Mouse (Mus musculus): ENCODE results near the gene Zc3h12d. TPM values are rescaled to one million over a fixed set of nuclear protein-coding genes. Genes with fewer than 3 reads are reported as not detected.
"Not testable (repeated sequence)": the region's sequence is repeated elsewhere in the genome, so short reads cannot be mapped to it uniquely, and the experiment has no call there.

Gene Zc3h12d
- total RNA-seq, 2 experiments from 2014 or later, result 0.09 to 0.21 TPM

DNA sequence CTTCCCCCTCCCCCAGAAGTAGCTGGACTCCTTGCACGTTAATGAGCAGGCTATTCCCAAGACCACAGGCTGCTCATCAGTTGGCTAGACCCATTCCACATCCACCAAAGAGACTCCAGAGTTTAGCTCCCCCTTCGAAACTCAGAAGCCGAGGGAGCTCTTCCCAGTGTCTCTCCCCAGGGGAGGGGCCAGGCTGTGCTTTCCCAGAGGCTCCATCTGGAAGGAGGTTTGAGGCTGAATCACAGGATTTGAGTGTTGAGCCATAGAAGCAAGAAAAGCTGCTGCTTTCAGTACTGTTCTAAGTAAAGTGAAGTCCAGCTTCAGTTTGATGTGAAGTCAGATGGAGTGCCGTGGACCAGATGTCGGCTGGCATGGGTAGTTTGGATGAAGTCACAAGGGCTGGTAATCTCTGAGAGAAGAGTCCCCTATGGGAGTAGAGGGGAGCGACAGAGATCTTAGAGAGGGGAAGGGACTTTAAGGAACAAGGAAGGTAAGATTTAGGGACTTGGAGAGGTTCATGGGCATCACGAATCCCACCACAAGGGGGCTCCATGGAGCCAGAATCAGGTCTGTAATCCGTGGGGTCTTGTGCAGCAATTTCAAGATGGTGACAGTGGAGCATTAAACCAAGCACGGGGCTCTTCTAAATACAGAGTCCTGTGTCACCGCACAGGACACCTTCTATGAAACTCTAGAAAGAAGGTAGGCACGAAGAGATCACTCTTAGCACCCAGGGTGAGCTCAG, 38.5 kb downstream of the Zc3h12d start:
- DNase-seq (ENCODE audit: low spot score in 2 of 2), result peak; percentile 37 to 55

DNA sequence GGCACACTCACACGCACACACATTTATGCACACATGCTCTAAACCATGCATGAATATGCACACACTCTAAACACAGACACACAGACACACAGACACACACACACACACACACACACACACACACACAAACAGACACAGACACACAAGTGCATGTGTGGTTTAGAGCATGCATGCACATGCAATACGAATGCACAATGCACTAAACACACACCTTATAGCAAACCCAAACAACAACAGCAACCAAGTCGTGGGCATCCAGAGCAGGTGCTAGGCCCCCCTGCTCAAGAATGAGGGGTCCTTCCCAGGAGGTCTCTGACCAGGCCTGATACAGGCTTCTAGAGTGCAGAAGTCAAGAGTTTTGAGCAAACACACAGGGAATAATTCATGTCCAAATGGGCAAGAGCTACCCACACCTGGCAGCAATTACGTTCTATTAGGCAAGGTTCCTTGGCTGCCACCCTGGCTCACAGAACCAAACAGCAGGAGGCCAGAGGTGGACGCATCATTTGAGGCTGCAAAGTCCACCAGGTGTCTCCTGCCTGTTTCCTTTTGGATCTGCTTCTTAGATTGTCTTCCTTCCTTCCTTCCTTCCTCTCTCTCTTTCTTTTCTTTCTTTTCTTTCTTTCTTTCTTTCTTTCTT, 39.2 kb downstream of the Zc3h12d start:
- DNase-seq (ENCODE audit: low spot score in 2 of 2), result no peak

DNA sequence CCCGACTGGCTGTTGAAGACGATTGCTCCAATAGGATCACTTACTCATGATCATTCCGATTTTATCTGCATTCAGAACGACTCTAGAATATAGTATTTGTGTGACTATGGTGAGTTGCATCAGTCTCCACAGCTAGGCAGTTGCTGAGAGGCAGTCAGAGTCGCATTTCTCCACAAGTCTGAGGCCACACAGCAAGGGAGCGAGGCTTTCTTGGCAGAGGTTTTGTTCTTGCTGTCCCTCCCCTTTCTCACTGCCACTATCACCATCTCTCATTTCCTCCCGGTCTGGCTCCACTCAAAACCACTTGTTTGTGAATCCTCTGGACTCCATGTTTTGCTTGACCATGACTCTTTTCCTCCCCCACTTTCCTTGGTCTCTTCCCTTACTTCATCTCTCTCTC, 41.9 kb downstream of the Zc3h12d start:
- DNase-seq (ENCODE audit: low spot score in 2 of 2), result no peak

DNA sequence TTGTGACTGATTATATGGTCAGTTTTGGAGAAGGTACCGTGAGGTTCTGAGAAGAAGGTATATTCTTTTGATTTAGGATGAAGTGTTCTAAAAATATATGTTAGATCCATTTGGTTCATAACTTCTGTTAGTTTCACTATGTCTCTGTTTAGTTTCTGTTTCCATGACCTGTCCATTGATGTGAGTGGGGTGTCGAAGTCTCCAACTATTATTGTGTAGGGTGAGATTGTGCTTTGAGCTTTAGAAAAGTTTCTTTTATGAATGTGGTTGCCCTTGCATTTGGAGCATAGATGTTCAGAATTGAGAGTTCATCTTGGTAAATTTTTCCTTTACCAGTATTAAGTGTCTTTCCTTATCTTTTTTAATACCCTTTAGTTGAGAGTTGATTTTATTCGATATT, 48.0 kb downstream of the Zc3h12d start:
- DNase-seq (ENCODE audit: low spot score in 2 of 2), result not testable (repeated sequence)

- DNase-seq (ENCODE audit: low spot score in 2 of 2), result no peak
Observed at GRCm38 (mm10) chr10:7881971-7882370, 49.7 kb downstream of the Zc3h12d start.

GRCm38 (mm10) chr10:7883524-7883923, 51.3 kb downstream of the Zc3h12d start:
- peak; percentile 67 to 84 for DNase-seq (ENCODE audit: low spot score in 2 of 2)

- no peak for DNase-seq (ENCODE audit: low spot score in 2 of 2)
Observed at GRCm38 (mm10) chr10:7888256-7888868, 56.1 kb downstream of the Zc3h12d start.

DNA sequence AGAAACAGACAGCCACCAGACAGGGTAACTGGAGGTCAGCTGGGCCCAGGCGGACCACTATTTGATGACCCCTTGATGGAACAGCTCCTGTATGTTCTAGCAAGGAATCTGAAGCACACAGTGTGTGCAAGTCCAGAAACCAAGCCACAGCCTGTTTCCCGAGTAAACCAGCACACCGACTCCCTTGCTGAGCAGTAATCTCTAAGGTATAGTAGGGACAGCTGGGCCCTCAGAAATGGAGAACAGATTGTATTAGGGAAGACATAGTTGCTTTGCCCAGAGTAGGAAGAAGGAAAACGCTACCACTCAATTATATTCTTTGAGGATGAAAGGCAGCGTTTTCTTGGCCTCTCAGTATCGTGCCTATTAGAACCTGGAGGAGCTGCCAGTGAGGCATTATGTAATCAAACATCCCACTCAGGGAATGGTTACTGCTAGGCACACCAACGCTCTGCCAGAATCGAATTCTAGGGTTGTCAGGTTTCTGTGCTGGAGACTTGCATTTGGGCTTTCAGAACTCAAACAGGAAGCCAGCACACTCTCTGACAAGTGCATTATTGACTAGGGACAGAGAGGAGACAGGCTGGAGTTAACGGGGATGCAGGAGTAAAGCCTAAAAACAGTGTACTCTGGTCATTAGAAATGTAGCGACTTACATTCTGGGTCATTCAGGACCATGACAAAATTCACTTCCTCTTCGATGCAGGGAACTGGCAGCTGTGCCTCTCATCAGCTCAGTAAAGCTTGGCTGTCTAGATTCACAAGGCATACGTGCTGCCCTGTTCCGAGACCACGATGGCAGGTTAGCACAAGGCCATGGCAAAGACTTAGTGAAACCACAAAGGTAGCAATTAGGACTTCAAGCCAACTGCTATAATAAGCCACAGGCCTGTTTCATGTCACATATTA, 68.7 kb downstream of the Zc3h12d start:
- peak in 1 of 2 experiments; percentile 53 for DNase-seq (ENCODE audit: low spot score in 2 of 2)

DNA sequence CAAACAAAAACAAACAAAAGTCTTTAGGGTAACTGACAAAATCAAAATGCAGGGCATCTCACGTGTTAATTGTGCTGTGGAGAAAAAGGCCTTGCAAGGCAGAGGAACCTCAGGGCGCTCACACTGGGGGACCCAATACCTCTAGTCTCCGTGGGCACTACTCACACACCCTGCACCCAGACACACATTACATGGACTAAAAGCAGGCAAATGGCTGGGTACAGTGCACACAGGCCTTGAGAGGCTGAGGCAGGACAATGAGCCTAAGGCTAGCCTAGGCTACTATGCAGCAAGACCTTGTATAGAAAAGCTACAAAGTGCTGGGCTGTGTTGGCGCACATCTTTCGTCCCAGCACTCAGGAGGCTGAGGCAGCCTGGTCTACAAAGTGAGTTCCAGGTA, 71.9 kb downstream of the Zc3h12d start:
- DNase-seq (ENCODE audit: low spot score in 2 of 2), result no peak

DNA sequence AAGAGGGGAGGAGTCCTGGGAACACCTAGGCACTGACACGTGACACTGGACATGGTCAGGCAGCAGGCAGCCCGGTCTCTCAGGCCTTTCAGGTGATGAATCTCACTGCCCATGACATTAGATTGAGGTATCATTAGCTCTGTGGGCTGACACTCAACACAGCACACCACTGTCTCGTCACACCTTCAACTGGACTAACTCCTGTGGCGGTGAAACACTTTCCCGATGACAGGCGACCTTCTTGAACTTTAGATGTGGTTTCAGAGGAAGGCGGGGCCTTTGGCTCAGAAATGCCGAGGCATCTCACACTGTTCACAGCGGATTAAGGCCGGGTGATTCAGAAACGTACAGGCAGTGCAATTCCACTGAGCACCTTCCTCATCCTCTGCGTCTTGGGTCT, 74.9 kb downstream of the Zc3h12d start:
- DNase-seq (ENCODE audit: low spot score in 2 of 2), result no peak

- peak in 1 of 2 experiments; percentile 29 for DNase-seq (ENCODE audit: low spot score in 2 of 2)
Observed at GRCm38 (mm10) chr10:7911268-7911667, 79.0 kb downstream of the Zc3h12d start.

Small RNA genes lying within 50 kb of the gene (microRNA-seq; reads per million reads assigned to microRNA genes)
- gene Mir5104, result 0 to 1.7 reads per million in 2 experiments

Other genes with a start within 250 kb of the Zc3h12d start
- gene Lrp11, start 242.7 kb upstream of the Zc3h12d start, total RNA-seq (2021), result 100 to 1,000 TPM; 161 to 173 TPM
- 1 to 10 TPM; 4.1 to 4.7 TPM for gene Nup43, start 165.0 kb upstream of the Zc3h12d start, total RNA-seq (2021)
- 100 to 1,000 TPM; 145 TPM for gene Pcmt1, start 151.3 kb upstream of the Zc3h12d start, total RNA-seq (2021)
- 10 to 100 TPM; 46.5 to 47.4 TPM for gene Lats1, start 151.3 kb upstream of the Zc3h12d start, total RNA-seq (2021)
- gene Katna1, start 106.5 kb upstream of the Zc3h12d start, total RNA-seq (2021), result 10 to 100 TPM; 14.1 to 15.0 TPM
- gene Ginm1, start 39.6 kb upstream of the Zc3h12d start, total RNA-seq (2021), result 10 to 100 TPM; 22.5 to 25.0 TPM
- gene Ppil4, start 39.6 kb upstream of the Zc3h12d start, total RNA-seq (2021), result 10 to 100 TPM; 32.7 to 35.4 TPM
- gene Tab2, start 123.8 kb downstream of the Zc3h12d start, total RNA-seq (2021), result 10 to 100 TPM; 62.7 to 66.0 TPM

Data from layer of hippocampus, postnatal 14 days (tissue).